Mouse (Mus musculus) CH12.LX (cell line): Measurements from ENCODE around the gene Frmd4a.

Experiments
- EP300 ChIP-seq: IDR thresholded peaks from 2 replicates; pipeline ENCODE4 v1.6.1; 2011; ENCODE audit warnings: low read length, improper control_type of control experiment
- MAFK ChIP-seq: IDR thresholded peaks from 2 replicates; pipeline ENCODE4 v1.6.1; 2011; ENCODE audit warnings: low read length, improper control_type of control experiment; ENCODE audit not compliant: insufficient replicate concordance
- POLR2A ChIP-seq: IDR thresholded peaks from 2 replicates; pipeline ENCODE4 v1.6.1; 2011; ENCODE audit warnings: low read depth, mild to moderate bottlenecking, improper control_type of control experiment, low read length
- SIN3A ChIP-seq: IDR thresholded peaks from 2 replicates; pipeline ENCODE4 v1.6.1; 2012; ENCODE audit warnings: low read length, improper control_type of control experiment, inconsistent platforms
- TCF12 ChIP-seq: IDR thresholded peaks from 2 replicates; pipeline ENCODE4 v1.6.1; 2014; ENCODE audit warnings: low read depth, mild to moderate bottlenecking, inconsistent platforms, low read length, improper control_type of control experiment

- TF ChIP-seq MAFK (no peak), EP300 (no peak), SIN3A (no peak), TCF12 (no peak), POLR2A (no peak)
These were observed 585.9 kb downstream of the Frmd4a start for GRCm38 (mm10) chr2:4603361-4603945.
